Mouse (Mus musculus) kidney, adult 2 months (tissue): Measurements from ENCODE around the gene Ddx47.

ENCODE experiments used
- CTCF ChIP-seq: fragments of 200-500 bp; conservative IDR thresholded peaks from 2 replicates; pipeline ENCODE4 v1.5.1; 2011; ENCODE audit warnings: low read depth, mild to moderate bottlenecking, control low read depth, low read length, moderate library complexity, mixed read lengths; ENCODE audit not compliant: insufficient read depth, insufficient read length
- POLR2A ChIP-seq: fragments of 200-500 bp; IDR thresholded peaks from one replicate; pipeline ENCODE4 v1.6.1; 2011; ENCODE audit warnings: low read depth, low read length, control low read depth

DNA sequence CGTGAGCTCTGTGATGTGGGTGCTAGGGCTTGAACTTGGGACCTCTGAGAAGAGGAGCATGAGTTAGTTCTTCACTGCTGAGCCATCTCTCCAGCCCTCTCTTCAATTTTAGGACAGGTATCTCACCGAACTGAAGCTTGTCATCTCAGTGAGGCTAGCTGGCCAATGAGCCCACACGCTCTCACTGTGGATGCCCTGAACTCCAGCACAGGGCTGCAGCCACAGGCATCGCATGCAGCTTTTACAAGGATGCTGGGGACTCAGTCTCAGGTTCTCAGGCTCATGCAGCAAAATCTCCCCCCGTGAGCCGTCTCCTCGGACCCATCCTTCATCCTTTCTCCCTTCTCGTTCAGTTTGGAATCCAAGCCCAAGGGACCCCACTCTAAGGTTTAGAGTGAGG, 13.3 kb upstream of the Ddx47 start:
- TF ChIP-seq POLR2A (no peak), CTCF (no peak)
